Mouse (Mus musculus) bone marrow macrophage, adult 2 months (primary cell): Measurements from ENCODE around the gene Slamf7.

ENCODE experiments used
- CTCF ChIP-seq: IDR thresholded peaks from 2 replicates; pipeline ENCODE4 v1.5.1; 2012; ENCODE audit warnings: low read depth, mild to moderate bottlenecking, low read length, moderate library complexity
- POLR2A ChIP-seq: IDR thresholded peaks from 2 replicates; pipeline ENCODE4 v1.6.1; 2012; ENCODE audit warnings: mild to moderate bottlenecking, low read depth, low read length, borderline replicate concordance

DNA sequence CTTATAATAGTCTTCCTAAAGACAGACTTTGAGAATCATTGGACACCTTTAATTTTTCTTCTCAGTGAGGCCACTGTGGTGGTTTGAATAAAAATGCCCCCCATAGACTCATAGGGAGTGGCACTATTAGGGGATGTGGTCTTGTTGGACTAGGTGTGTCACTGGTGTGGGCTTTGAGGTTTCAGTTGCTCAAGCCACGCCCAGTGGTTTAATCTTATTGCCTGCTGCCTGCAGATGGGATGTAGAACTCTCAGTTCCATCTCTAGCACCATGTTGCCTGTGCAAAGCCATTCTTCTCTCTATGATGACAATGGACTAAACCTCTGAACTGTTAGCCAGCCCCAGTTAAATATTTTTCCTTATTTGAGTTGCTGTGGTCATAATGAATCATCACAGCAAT, 24.9 kb upstream of the Slamf7 start:
- TF ChIP-seq CTCF (no peak), POLR2A (no peak)
